Mouse (Mus musculus): Measurements from ENCODE around the gene Sap30l. TPM values are rescaled to one million over a fixed set of nuclear protein-coding genes. Genes with fewer than 3 reads are reported as not detected.
A peak's percentile ranks its signal among the peaks of the same experiment; 100 is the strongest.

Gene Sap30l
- total and polyA plus RNA-seq, 2 experiments from 2014 or later = 11.4 to 26.6 TPM

- 74% methylated on average over 9 of the region's 9 CpGs for WGBS
- Histone ChIP-seq H3K27ac (ENCODE audit: low read depth, low read length) (no peak overlapping the region), H3K4me2 (ENCODE audit: low read depth) (no peak overlapping the region), H3K9me3 (ENCODE audit: low read length) (no peaks in the 10 kb centered on the region), H3K4me1 (ENCODE audit: insufficient read depth) (peaks cover 5% of the 10 kb centered on the region), H3K4me3 (ENCODE audit: low read depth, low read length) (no peak overlapping the region), H3K9ac (no peak overlapping the region), H3K27me3 (ENCODE audit: insufficient read depth, low read length) (no peaks in the 10 kb centered on the region), H3K36me3 (ENCODE audit: insufficient read depth) (no peaks in the 10 kb centered on the region)
- DNase-seq = no peak
- ATAC-seq = no peak
- TF ChIP-seq CTCF (IDR thresholded peaks at IDR 0.05; ENCODE audit: low read depth) = no peak
Measured at GRCm38 (mm10) chr11:57797828-57798227, 3.6 kb upstream of the Sap30l start.

DNA sequence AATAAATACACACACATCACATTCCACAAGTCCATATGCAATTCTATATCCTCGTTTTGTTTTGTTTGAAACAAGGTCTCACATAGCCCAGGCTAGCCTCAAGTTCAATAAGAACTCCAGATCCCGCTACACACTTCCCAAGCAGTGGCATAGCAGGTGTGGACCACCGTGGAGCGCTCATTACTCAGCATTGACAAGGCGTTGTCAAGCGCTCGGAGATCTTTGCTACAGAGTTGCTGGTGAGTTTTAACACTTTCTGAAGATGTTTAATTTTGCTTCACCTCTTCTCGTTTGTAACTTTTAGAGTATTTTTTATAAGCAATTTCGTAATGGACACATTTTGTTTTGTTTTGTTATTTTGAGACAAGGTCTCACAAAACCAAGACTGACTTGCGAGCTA lies 2.0 kb upstream of the Sap30l start:
- no peak for DNase-seq
- Histone ChIP-seq H3K4me1 (ENCODE audit: insufficient read depth) (peaks cover 9% of the 10 kb centered on the region), H3K27ac (ENCODE audit: low read depth, low read length) (no peak overlapping the region), H3K9ac (no peak overlapping the region), H3K4me3 (ENCODE audit: low read depth, low read length) (no peak overlapping the region), H3K9me3 (ENCODE audit: low read length) (no peaks in the 10 kb centered on the region), H3K36me3 (ENCODE audit: insufficient read depth) (no peaks in the 10 kb centered on the region), H3K27me3 (ENCODE audit: insufficient read depth, low read length) (no peaks in the 10 kb centered on the region), H3K4me2 (ENCODE audit: low read depth) (no peak overlapping the region)
- no peak for ATAC-seq
- no peak for TF ChIP-seq CTCF (IDR thresholded peaks at IDR 0.05; ENCODE audit: low read depth)
- WGBS = 86% methylated on average over 10 of the region's 10 CpGs

- Histone ChIP-seq H3K27me3 (ENCODE audit: insufficient read depth, low read length) (no peaks in the 10 kb centered on the region), H3K4me1 (ENCODE audit: insufficient read depth) (peaks cover 9% of the 10 kb centered on the region), H3K9ac (peak overlapping the region; percentile 74), H3K27ac (ENCODE audit: low read depth, low read length) (no peak overlapping the region), H3K4me2 (ENCODE audit: low read depth) (peak overlapping the region; percentile 97), H3K9me3 (ENCODE audit: low read length) (no peaks in the 10 kb centered on the region), H3K4me3 (ENCODE audit: low read depth, low read length) (peak overlapping the region; percentile 95), H3K36me3 (ENCODE audit: insufficient read depth) (no peaks in the 10 kb centered on the region)
- DNase-seq (no peak), ATAC-seq (no peak)
- TF ChIP-seq CTCF (IDR thresholded peaks at IDR 0.05; ENCODE audit: low read depth) = no peak
- WGBS = 18% methylated on average over 22 of the region's 22 CpGs
Measured at GRCm38 (mm10) chr11:57800266-57800951, 1.0 kb upstream of the Sap30l start.

DNA sequence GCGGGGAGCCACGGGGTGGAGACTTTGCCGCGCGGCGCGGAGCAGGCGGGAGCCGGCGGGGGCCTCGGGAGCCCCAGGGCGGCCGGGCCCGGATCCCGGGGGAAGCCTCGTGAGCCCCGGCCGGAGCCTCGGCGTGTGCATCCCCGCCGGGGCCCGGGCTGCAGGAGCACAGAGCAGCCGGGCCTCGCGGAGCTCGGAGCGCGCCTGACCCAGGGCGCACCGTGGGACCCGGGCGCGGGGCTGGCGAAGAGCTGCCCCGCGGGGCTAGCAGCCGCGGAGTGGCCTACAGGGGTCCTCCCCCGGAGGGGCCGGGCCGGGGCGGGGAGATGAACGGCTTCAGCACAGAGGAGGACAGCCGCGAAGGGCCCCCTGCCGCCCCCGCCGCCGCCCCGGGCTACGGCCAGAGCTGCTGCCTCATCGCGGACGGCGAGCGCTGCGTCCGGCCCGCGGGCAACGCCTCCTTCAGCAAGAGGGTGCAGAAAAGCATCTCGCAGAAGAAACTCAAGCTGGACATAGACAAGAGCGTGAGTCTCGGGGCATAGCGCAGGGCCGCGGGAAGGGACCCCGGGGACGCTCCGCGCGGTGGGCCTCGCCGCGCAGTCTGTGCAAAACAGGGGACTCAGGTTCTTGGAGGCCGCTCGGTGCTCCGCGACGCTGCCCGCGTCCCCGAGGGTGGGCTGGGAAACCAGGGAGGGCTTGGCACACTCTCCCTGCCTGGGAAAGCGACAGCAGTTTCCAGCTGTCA lies 501 bp downstream of the Sap30l start:
- WGBS = under 1% methylated on average over 83 of the region's 85 CpGs
- Histone ChIP-seq H3K4me1 (ENCODE audit: insufficient read depth) (peaks cover 9% of the 10 kb centered on the region), H3K27ac (ENCODE audit: low read depth, low read length) (peak overlapping the region; percentile 35; the same call in 1 of the 2 replicates), H3K36me3 (ENCODE audit: insufficient read depth) (no peaks in the 10 kb centered on the region; the same call in 1 of the 2 replicates), H3K9me3 (ENCODE audit: low read length) (no peaks in the 10 kb centered on the region), H3K9ac (peak overlapping the region; percentile 74), H3K4me2 (ENCODE audit: low read depth) (peak overlapping the region; percentile 97), H3K4me3 (ENCODE audit: low read depth, low read length) (peak overlapping the region; percentile 95), H3K27me3 (ENCODE audit: insufficient read depth, low read length) (no peaks in the 10 kb centered on the region)
- DNase-seq (peak; percentile 39), ATAC-seq (no peak; the same call in 1 of the 2 replicates)
- TF ChIP-seq CTCF (IDR thresholded peaks at IDR 0.05; ENCODE audit: low read depth) = no peak

DNA sequence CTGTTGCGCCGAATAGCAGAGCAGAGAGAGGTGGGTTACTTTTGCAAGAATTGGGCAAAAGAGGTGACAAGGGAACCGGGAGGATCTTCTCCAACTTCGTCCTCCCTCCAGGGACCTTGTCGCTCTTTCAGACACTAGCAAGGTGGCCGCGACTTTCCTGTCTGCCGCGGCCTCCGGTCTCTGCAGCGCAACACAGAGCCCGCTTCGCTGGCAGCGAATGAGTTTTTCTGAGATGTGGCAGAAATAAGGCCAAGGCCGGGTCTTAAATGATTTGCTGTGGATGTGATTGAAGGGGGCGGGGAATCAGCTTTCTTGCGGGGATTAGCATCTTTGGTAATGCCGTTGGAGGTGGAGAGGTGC lies 1.1 kb downstream of the Sap30l start:
- Histone ChIP-seq H3K27me3 (ENCODE audit: insufficient read depth, low read length) (no peaks in the 10 kb centered on the region), H3K27ac (ENCODE audit: low read depth, low read length) (no peak overlapping the region), H3K4me1 (ENCODE audit: insufficient read depth) (peaks cover 9% of the 10 kb centered on the region), H3K4me3 (ENCODE audit: low read depth, low read length) (peak overlapping the region; percentile 95), H3K9me3 (ENCODE audit: low read length) (no peaks in the 10 kb centered on the region), H3K36me3 (ENCODE audit: insufficient read depth) (peaks cover 2% of the 10 kb centered on the region; the same call in 1 of the 2 replicates), H3K4me2 (ENCODE audit: low read depth) (peak overlapping the region; percentile 97), H3K9ac (peak overlapping the region; percentile 74)
- DNase-seq (peak; percentile 48), ATAC-seq (no peak)
- WGBS = 1% methylated on average over 18 of the region's 18 CpGs
- no peak for TF ChIP-seq CTCF (IDR thresholded peaks at IDR 0.05; ENCODE audit: low read depth)

GRCm38 (mm10) chr11:57805047-57805446 lies 3.6 kb downstream of the Sap30l start:
- Histone ChIP-seq H3K27ac (ENCODE audit: low read depth, low read length) (no peak overlapping the region), H3K4me3 (ENCODE audit: low read depth, low read length) (no peak overlapping the region), H3K9me3 (ENCODE audit: low read length) (no peaks in the 10 kb centered on the region), H3K36me3 (ENCODE audit: insufficient read depth) (peaks cover 23% of the 10 kb centered on the region), H3K4me2 (ENCODE audit: low read depth) (no peak overlapping the region), H3K4me1 (ENCODE audit: insufficient read depth) (peaks cover 9% of the 10 kb centered on the region), H3K9ac (no peak overlapping the region), H3K27me3 (ENCODE audit: insufficient read depth, low read length) (no peaks in the 10 kb centered on the region)
- WGBS = 71% methylated on average over 3 of the region's 3 CpGs
- TF ChIP-seq CTCF (IDR thresholded peaks at IDR 0.05; ENCODE audit: low read depth) = no peak
- ATAC-seq = no peak
- no peak for DNase-seq

Measured in forebrain, postnatal 0 days (tissue).